Mouse (Mus musculus) CH12.LX (cell line): ENCODE results near the gene Arhgef3. TPM values are rescaled to one million over a fixed set of nuclear protein-coding genes. Genes with fewer than 3 reads are reported as not detected.

Experiments
- DNase-seq: peaks from one replicate; pipeline ENCODE4 v3.0.0-alpha.2; 2013; ENCODE audit errors: extremely low read depth
- H3K27ac ChIP-seq: 2 replicates; pipeline ENCODE4 v1.5.1; 2012; ENCODE audit warnings: low read depth, mild to moderate bottlenecking, control low read depth, moderate library complexity; ENCODE audit not compliant: insufficient read depth
- H3K27me3 ChIP-seq: replicated peaks from 2 replicates; pipeline ENCODE3; 2012; ENCODE audit warnings: inconsistent platforms
- H3K36me3 ChIP-seq, 2 experiments: replicated peaks in 1 of 2; 2 replicates each; pipeline versions ENCODE3 to v1.6.1; 2012; ENCODE audit warnings: inconsistent platforms in 1 of 2, low read length in 1 of 2, mild to moderate bottlenecking in 1 of 2, mixed read lengths in 1 of 2, moderate library complexity in 1 of 2; ENCODE audit not compliant: control insufficient read depth in 1 of 2, insufficient read depth in 1 of 2
- H3K4me1 ChIP-seq, 2 experiments: 2 replicates each; pipeline ENCODE4 v1.6.1; 2012; ENCODE audit warnings: inconsistent platforms in 1 of 2, moderate library complexity in 1 of 2; ENCODE audit not compliant: insufficient read depth in 2 of 2, control insufficient read depth in 1 of 2
- H3K4me2 ChIP-seq: 2 replicates; pipeline ENCODE4 v1.6.1; 2012; ENCODE audit warnings: low read depth, mild to moderate bottlenecking, control low read depth; ENCODE audit not compliant: poor library complexity, insufficient read depth, severe bottlenecking
- H3K4me3 ChIP-seq, 3 experiments: fragments of 150-350 bp in 1 of 3; sonication (generic) in 1 of 3; replicated peaks in 1 of 3; 2 replicates each; pipeline versions ENCODE3 to v1.5.1; 2011 to 2012; ENCODE audit warnings: low read depth in 2 of 3, low read length in 2 of 3, mild to moderate bottlenecking in 2 of 3, moderate library complexity in 2 of 3, control low read depth in 1 of 3, improper control_type of control experiment in 1 of 3, inconsistent platforms in 1 of 3, mixed read lengths in 1 of 3; ENCODE audit not compliant: poor library complexity in 1 of 3
- H3K79me2 ChIP-seq: replicated peaks from 2 replicates; pipeline ENCODE4 v1.6.1; 2012; ENCODE audit warnings: mild to moderate bottlenecking, moderate library complexity; ENCODE audit not compliant: control insufficient read depth, poor library complexity, insufficient read depth, severe bottlenecking; ENCODE audit errors: extremely low read depth
- H3K9ac ChIP-seq: 2 replicates; pipeline ENCODE4 v1.6.1; 2012; ENCODE audit warnings: low read depth, mild to moderate bottlenecking, control low read depth, moderate library complexity; ENCODE audit not compliant: insufficient read depth
- H3K9me3 ChIP-seq: replicated peaks from 2 replicates; pipeline ENCODE3; 2012; ENCODE audit warnings: low read length, inconsistent platforms, mixed read lengths
- CHD2 ChIP-seq: IDR thresholded peaks from 2 replicates; pipeline ENCODE4 v1.6.1; 2011; ENCODE audit warnings: low read length, improper control_type of control experiment
- CTCF ChIP-seq, 2 experiments: IDR thresholded peaks in 1 of 2; conservative IDR thresholded peaks in 1 of 2; 2 replicates each; pipeline ENCODE4 v1.5.1; 2011 to 2012; ENCODE audit warnings: low read depth in 2 of 2, low read length in 2 of 2, improper control_type of control experiment in 1 of 2, inconsistent platforms in 1 of 2, mild to moderate bottlenecking in 1 of 2, moderate library complexity in 1 of 2
- E2F4 ChIP-seq: IDR thresholded peaks from 2 replicates; pipeline ENCODE4 v1.6.1; 2011; ENCODE audit warnings: low read depth, low read length, improper control_type of control experiment; ENCODE audit not compliant: insufficient replicate concordance
- ETS1 ChIP-seq: conservative IDR thresholded peaks from 2 replicates; pipeline ENCODE4 v1.6.1; 2012; ENCODE audit warnings: low read depth, mild to moderate bottlenecking, inconsistent platforms, low read length, improper control_type of control experiment, moderate library complexity
- HCFC1 ChIP-seq: IDR thresholded peaks from 2 replicates; pipeline ENCODE4 v1.6.1; 2012; ENCODE audit warnings: low read depth, mild to moderate bottlenecking, inconsistent platforms, low read length, improper control_type of control experiment
- JUN ChIP-seq: IDR thresholded peaks from 2 replicates; pipeline ENCODE4 v1.6.1; 2011; ENCODE audit warnings: low read depth, mild to moderate bottlenecking, low read length, improper control_type of control experiment, moderate library complexity; ENCODE audit not compliant: insufficient read depth
- KAT2A ChIP-seq: IDR thresholded peaks from 2 replicates; pipeline ENCODE4 v1.6.1; 2012; ENCODE audit warnings: low read length, improper control_type of control experiment, inconsistent platforms; ENCODE audit not compliant: insufficient replicate concordance
- MAX ChIP-seq: IDR thresholded peaks from 2 replicates; pipeline ENCODE4 v1.6.1; 2011; ENCODE audit warnings: low read length, improper control_type of control experiment
- MAZ ChIP-seq: IDR thresholded peaks from 2 replicates; pipeline ENCODE4 v1.6.1; 2012; ENCODE audit warnings: low read depth, mild to moderate bottlenecking, inconsistent platforms, low read length, improper control_type of control experiment, moderate library complexity
- MYC ChIP-seq: IDR thresholded peaks from 2 replicates; pipeline ENCODE4 v1.6.1; 2011; ENCODE audit warnings: low read depth, mild to moderate bottlenecking, improper control_type of control experiment, low read length
- NELFE ChIP-seq: IDR thresholded peaks from 2 replicates; pipeline ENCODE4 v1.6.1; 2011; ENCODE audit warnings: low read depth, low read length, improper control_type of control experiment
- SMC3 ChIP-seq: IDR thresholded peaks from 2 replicates; pipeline ENCODE4 v1.6.1; 2011; ENCODE audit warnings: low read depth, low read length, improper control_type of control experiment
- TCF12 ChIP-seq: IDR thresholded peaks from 2 replicates; pipeline ENCODE4 v1.6.1; 2014; ENCODE audit warnings: low read depth, mild to moderate bottlenecking, inconsistent platforms, low read length, improper control_type of control experiment
- USF2 ChIP-seq: conservative IDR thresholded peaks from 2 replicates; pipeline ENCODE4 v1.6.1; 2011; ENCODE audit warnings: low read depth, low read length, improper control_type of control experiment
- ZKSCAN1 ChIP-seq: IDR thresholded peaks from 2 replicates; pipeline ENCODE4 v1.6.1; 2012; ENCODE audit warnings: low read depth, inconsistent platforms, low read length, improper control_type of control experiment, borderline replicate concordance
- dilution Hi-C: fragments of 300-500 bp; cut with MboI; formaldehyde crosslinking; loops from 2 replicates; pipeline ENCODE4 v1.14.3; 2020; ENCODE audit warnings: low sequenced_read_pairs; ENCODE audit not compliant: extremely low pct_unique_long_range_greater_than_20kb, extremely low pct_ligation_motif_present
- in situ Hi-C: fragments of 300-500 bp; cut with MboI; formaldehyde crosslinking; loops from 3 replicates; pipeline ENCODE4 v1.14.3; 2019; ENCODE audit warnings: low sequenced_read_pairs, low pct_ligation_motif_present, low pct_unique_long_range_greater_than_20kb, mixed read lengths
- polyA plus RNA-seq: library from polyadenylated mRNA; unstranded; fragments of >175 nt; gene quantifications from 2 replicates; pipeline ENCODE4 v1.2.1, GENCODE M21; 2012; ENCODE audit warnings: low read depth; ENCODE audit not compliant: insufficient read length
- total RNA-seq, 2 experiments: library from RNA; depleted of rRNA; stranded (reverse); fragments of 300-350 nt in 1 of 2; fragments of >200 nt in 1 of 2; gene quantifications; 2 replicates each; pipeline ENCODE4 v1.2.3; 2012 to 2014

Arhgef3 gene
- total and polyA plus RNA-seq, 3 experiments, result 0.51 to 0.64 (median 0.62) TPM

GRCm38 (mm10) chr14:27147726-27148125 lies 33.0 kb downstream of the Arhgef3 start:
- TF ChIP-seq E2F4 (no peak), MAZ (no peak), ETS1 (no peak), NELFE (no peak), ZKSCAN1 (no peak), HCFC1 (no peak), SMC3 (no peak), MAX (no peak), USF2 (no peak), MYC (no peak), KAT2A (no peak), JUN (no peak), CTCF (conservative IDR thresholded peaks at IDR 0.05 in 1 of 2, IDR thresholded peaks at IDR 0.05 in 1 of 2; ENCODE audit: low read depth in 2 of 2, low read length in 2 of 2) (no peak), CHD2 (no peak)
- DNase-seq, result no peak
- dilution Hi-C loops, result no loop called here
- Histone ChIP-seq H3K9ac (no peak overlapping the region), H3K9me3 (no peaks in the 10 kb centered on the region), H3K27ac (no peak overlapping the region), H3K4me2 (no peak overlapping the region), H3K27me3 (no peaks in the 10 kb centered on the region), H3K4me3 (no peak overlapping the region), H3K4me1 (peaks cover 1 to 22% of the 10 kb centered on the region in 2 experiments), H3K36me3 (no peaks in the 10 kb centered on the region), H3K79me2 (no peaks in the 10 kb centered on the region)
- in situ Hi-C loops, result no loop called here

GRCm38 (mm10) chr14:27149401-27149800 lies 34.7 kb downstream of the Arhgef3 start:
- TF ChIP-seq TCF12, result no peak
- Histone ChIP-seq H3K4me2 (no peak overlapping the region), H3K4me1 (peaks cover 0 to 8% of the 10 kb centered on the region in 2 experiments; a peak in 2 of 4 replicates), H3K9ac (no peak overlapping the region), H3K4me3 (no peak overlapping the region), H3K79me2 (no peaks in the 10 kb centered on the region), H3K9me3 (no peaks in the 10 kb centered on the region), H3K36me3 (no peaks in the 10 kb centered on the region), H3K27ac (no peak overlapping the region), H3K27me3 (peaks cover 3% of the 10 kb centered on the region)
- dilution Hi-C loops, result no loop called here
- DNase-seq, result no peak
- in situ Hi-C loops, result no loop called here
